Mouse (Mus musculus): Measurements from ENCODE around the gene Atoh7.

- TF ChIP-seq POLR2A (IDR thresholded peaks at IDR 0.05; ENCODE audit: insufficient read depth, low read length): no peak
- TF ChIP-seq CTCF (IDR thresholded peaks at IDR 0.05; ENCODE audit: low read depth, low read length): no peak
These were observed 20.5 kb downstream of the Atoh7 start for GRCm38 (mm10) chr10:63119916-63120315.
